Mouse (Mus musculus): Measurements from ENCODE around the gene Fez1.

Gene Fez1

GRCm38 (mm10) chr9:36833914-36834313, 12.2 kb downstream of the Fez1 start:
- no peak for DNase-seq (ENCODE audit: low spot score)

- no peak for DNase-seq (ENCODE audit: low spot score)
Observed at GRCm38 (mm10) chr9:36846346-36846745, 24.7 kb downstream of the Fez1 start.

- DNase-seq (ENCODE audit: low spot score): no peak
Observed at GRCm38 (mm10) chr9:36848661-36849060, 27.0 kb downstream of the Fez1 start.

- DNase-seq (ENCODE audit: low spot score): no peak
Observed at GRCm38 (mm10) chr9:36850091-36850490, 28.4 kb downstream of the Fez1 start.

GRCm38 (mm10) chr9:36852175-36852574, 30.5 kb downstream of the Fez1 start:
- DNase-seq (ENCODE audit: low spot score): no peak

GRCm38 (mm10) chr9:36856351-36856750, 34.7 kb downstream of the Fez1 start:
- no peak for DNase-seq (ENCODE audit: low spot score)

- DNase-seq (ENCODE audit: low spot score): peak; percentile 40
Observed at GRCm38 (mm10) chr9:36857476-36858117, 35.9 kb downstream of the Fez1 start.

- DNase-seq (ENCODE audit: low spot score): peak; percentile 21
Observed at GRCm38 (mm10) chr9:36858677-36859076, 37.0 kb downstream of the Fez1 start.

GRCm38 (mm10) chr9:36862576-36862975, 40.9 kb downstream of the Fez1 start:
- no peak for DNase-seq (ENCODE audit: low spot score)

- no peak for DNase-seq (ENCODE audit: low spot score)
Observed at GRCm38 (mm10) chr9:36863694-36864093, 42.0 kb downstream of the Fez1 start.

- DNase-seq (ENCODE audit: low spot score): peak; percentile 28
Observed at GRCm38 (mm10) chr9:36864862-36865813, 43.5 kb downstream of the Fez1 start.

- no peak for DNase-seq (ENCODE audit: low spot score)
Observed at GRCm38 (mm10) chr9:36868662-36869061, 47.0 kb downstream of the Fez1 start.

- no peak for DNase-seq (ENCODE audit: low spot score)
Observed at GRCm38 (mm10) chr9:36870263-36870662, 48.6 kb downstream of the Fez1 start.

GRCm38 (mm10) chr9:36873796-36874195, 52.1 kb downstream of the Fez1 start:
- DNase-seq (ENCODE audit: low spot score): no peak

- no peak for DNase-seq (ENCODE audit: low spot score)
Observed at GRCm38 (mm10) chr9:36876313-36876712, 54.6 kb downstream of the Fez1 start.

- no peak for DNase-seq (ENCODE audit: low spot score)
Observed at GRCm38 (mm10) chr9:36876787-36877186, 55.1 kb downstream of the Fez1 start.

GRCm38 (mm10) chr9:36881615-36882014, 60.0 kb downstream of the Fez1 start:
- DNase-seq (ENCODE audit: low spot score): no peak

GRCm38 (mm10) chr9:36882034-36882745, 60.5 kb downstream of the Fez1 start:
- no peak for DNase-seq (ENCODE audit: low spot score)

GRCm38 (mm10) chr9:36883569-36883968, 61.9 kb downstream of the Fez1 start:
- no peak for DNase-seq (ENCODE audit: low spot score)

- peak; percentile 61 for DNase-seq (ENCODE audit: low spot score)
Observed at GRCm38 (mm10) chr9:36885237-36885636, 63.6 kb downstream of the Fez1 start.

- peak; percentile 84 for DNase-seq (ENCODE audit: low spot score)
Observed at GRCm38 (mm10) chr9:36890552-36890951, 68.9 kb downstream of the Fez1 start.

- no peak for DNase-seq (ENCODE audit: low spot score)
Observed at GRCm38 (mm10) chr9:36893413-36893990, 71.8 kb downstream of the Fez1 start.

All from embryo, embryonic 10.5 days (tissue).